In the genomic region with DNA sequence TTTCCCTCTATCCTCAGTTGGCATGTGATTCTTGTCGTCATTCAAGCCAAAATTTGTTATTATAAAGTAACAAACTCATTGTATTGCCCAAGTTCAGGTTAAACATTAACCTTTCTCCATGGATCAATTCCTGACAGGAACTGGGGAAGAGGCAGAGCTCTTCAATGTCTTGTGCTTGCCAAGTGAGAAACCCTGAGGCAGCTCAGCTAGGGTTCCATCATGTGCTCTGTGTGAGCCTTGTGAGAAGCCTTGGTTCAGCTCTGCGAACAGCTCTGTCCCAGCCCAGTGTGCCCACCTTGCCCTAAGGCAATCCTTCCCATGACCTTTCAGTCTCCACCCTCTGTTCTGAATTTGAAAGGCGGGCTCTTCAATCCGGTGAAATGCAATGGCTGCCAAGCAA, we compare ENCODE assay signal across 26 mouse cellular contexts.
DNase-seq lines count a peak whose midpoint lies in the region; ATAC-seq lines count a peak whose summit lies in the region.
"Had no signal": no experiment of that assay in that cellular context is flagged by ENCODE, and none has a peak within 500 bp of the region (broad histone marks: within the 10 kb centered on the region; RNA-seq: fewer than 3 reads in every experiment).

No protein-coding gene starts in this region.

- H3K36me3 ChIP-seq in kidney, embryonic 15.5 days, result no peaks in the 10 kb centered on the region
- H3K36me3 ChIP-seq: forebrain, embryonic 12.5 days; heart, embryonic 10.5 days; heart, embryonic 15.5 days; hindbrain, embryonic 12.5 days; intestine, embryonic 15.5 days; limb, embryonic 13.5 days; lung, embryonic 15.5 days; midbrain, embryonic 10.5 days; midbrain, embryonic 15.5 days; stomach, embryonic 15.5 days had no signal

- no peak overlapping the region for H3K27ac ChIP-seq in kidney, embryonic 15.5 days
- H3K27ac ChIP-seq: forebrain, embryonic 12.5 days; heart, embryonic 10.5 days; heart, embryonic 15.5 days; hindbrain, embryonic 12.5 days; hindbrain, postnatal 0 days; intestine, embryonic 15.5 days; limb, embryonic 13.5 days; liver, embryonic 14.5 days; lung, embryonic 15.5 days; midbrain, embryonic 10.5 days; midbrain, embryonic 15.5 days; stomach, embryonic 15.5 days had no signal

- no peaks in the 10 kb centered on the region for H3K9me3 ChIP-seq in kidney, embryonic 15.5 days (replicated peaks)
- H3K9me3 ChIP-seq: forebrain, embryonic 12.5 days; heart, embryonic 10.5 days; heart, embryonic 15.5 days; hindbrain, embryonic 12.5 days; intestine, embryonic 15.5 days; limb, embryonic 13.5 days; lung, embryonic 15.5 days; midbrain, embryonic 10.5 days; midbrain, embryonic 15.5 days; stomach, embryonic 15.5 days had no signal

- ATAC-seq in kidney, embryonic 15.5 days (replicated peaks; ENCODE audit: low FRiP score), result no peak
- ATAC-seq: hindbrain, postnatal 0 days; intestine, embryonic 15.5 days; midbrain, embryonic 15.5 days had no signal

- H3K27me3 ChIP-seq in kidney, embryonic 15.5 days, result no peaks in the 10 kb centered on the region
- H3K27me3 ChIP-seq: forebrain, embryonic 12.5 days; heart, embryonic 15.5 days; hindbrain, embryonic 12.5 days; intestine, embryonic 15.5 days; limb, embryonic 13.5 days; lung, embryonic 15.5 days; midbrain, embryonic 15.5 days; stomach, embryonic 15.5 days had no signal

- no peak overlapping the region for H3K9ac ChIP-seq in kidney, embryonic 15.5 days
- H3K9ac ChIP-seq: forebrain, embryonic 12.5 days; heart, embryonic 15.5 days; hindbrain, embryonic 12.5 days; intestine, embryonic 15.5 days; limb, embryonic 13.5 days; liver, embryonic 14.5 days; lung, embryonic 15.5 days; midbrain, embryonic 15.5 days; stomach, embryonic 15.5 days had no signal

- no peak overlapping the region for H3K4me2 ChIP-seq in kidney, embryonic 15.5 days
- H3K4me2 ChIP-seq: forebrain, embryonic 12.5 days; heart, embryonic 15.5 days; hindbrain, embryonic 12.5 days; intestine, embryonic 15.5 days; limb, embryonic 13.5 days; lung, embryonic 15.5 days; midbrain, embryonic 15.5 days; stomach, embryonic 15.5 days had no signal

- WGBS in kidney, embryonic 15.5 days, result 63% methylated on average over 4 of the region's 4 CpGs

- no peak overlapping the region for H3K4me3 ChIP-seq in kidney, embryonic 15.5 days (replicated peaks)
- H3K4me3 ChIP-seq: erythroblast, embryonic 14.5 days; forebrain, embryonic 12.5 days; heart, embryonic 10.5 days; heart, embryonic 15.5 days; hindbrain, embryonic 12.5 days; intestine, embryonic 15.5 days; limb, embryonic 13.5 days; lung, embryonic 15.5 days; midbrain, embryonic 10.5 days; midbrain, embryonic 15.5 days; stomach, embryonic 15.5 days had no signal

- H3K4me1 ChIP-seq in kidney, embryonic 15.5 days, result no peaks in the 10 kb centered on the region
- H3K4me1 ChIP-seq: forebrain, embryonic 12.5 days; heart, embryonic 10.5 days; heart, embryonic 15.5 days; hindbrain, embryonic 12.5 days; intestine, embryonic 15.5 days; limb, embryonic 13.5 days; lung, embryonic 15.5 days; midbrain, embryonic 10.5 days; midbrain, embryonic 15.5 days; stomach, embryonic 15.5 days had no signal

- DNase-seq in kidney, adult 8-10 months, result peak; percentile 61 to 80
- DNase-seq in ES-CJ7 (ENCODE audit: low read depth, low spot score), result peak; percentile 93
- DNase-seq in R1 (ENCODE audit: low read depth, low spot score), result peak; percentile 68
- DNase-seq in kidney, postnatal 14 days, result peak; percentile 43
- no peak for DNase-seq in heart, postnatal 4 days
- no peak for DNase-seq in adrenal gland, adult 18-20 months (ENCODE audit: low spot score in 2 of 2)
- DNase-seq in heart, adult 11 months, result no peak
- DNase-seq: adrenal gland, postnatal 25 days; cerebellum, adult 11-12 months; cerebellum, postnatal 10 days; gastrocnemius, postnatal 14 days; right cerebral cortex, postnatal 25 days had no signal

Comparison
In these comparisons a context has a peak if more than half of its experiments do, and no peak if none do; other contexts are left out.
1. DNase-seq: peak in kidney, adult 8-10 months (2 of 2), ES-CJ7 (single experiment), R1 (single experiment) and kidney, postnatal 14 days (single experiment); none in heart, postnatal 4 days (single experiment), adrenal gland, adult 18-20 months (0 of 2) and heart, adult 11 months (single experiment).